ENCODE assay signal across 24 mouse cellular contexts in genomic region chr17:82860966-82861365, GRCm38 (mm10).
DNase-seq lines count a peak whose midpoint lies in the region; TF ChIP-seq lines count a peak whose summit lies in the region.
"Had no signal": no experiment of that assay in that cellular context is flagged by ENCODE, and none has a peak within 500 bp of the region (broad histone marks: within the 10 kb centered on the region; RNA-seq: fewer than 3 reads in every experiment).

No protein-coding gene starts in this region.

- TF ChIP-seq CTCF in left cerebral cortex, adult 2 months (IDR thresholded peaks at IDR 0.05): no peak
- TF ChIP-seq CTCF in testis, adult 2 months (IDR thresholded peaks at IDR 0.05; ENCODE audit: control insufficient read depth, insufficient read depth, insufficient replicate concordance, low read depth, low read length): no peak
- no peak for TF ChIP-seq CTCF in cortical plate, adult 2 months (IDR thresholded peaks at IDR 0.05; ENCODE audit: extremely low read depth, insufficient read depth, low read length)

- H3K27me3 ChIP-seq in testis, adult 2 months (ENCODE audit: control insufficient read depth, insufficient read depth, low read length): no peaks in the 10 kb centered on the region
- H3K27me3 ChIP-seq: embryonic facial prominence, embryonic 15.5 days; forebrain, embryonic 12.5 days; forebrain, embryonic 15.5 days had no signal

- no peak overlapping the region for H3K4me3 ChIP-seq in left cerebral cortex, adult 2 months
- H3K4me3 ChIP-seq in testis, adult 2 months (ENCODE audit: control insufficient read depth, low read depth, low read length): peak overlapping the region; percentile 12; the same call in 1 of the 2 replicates
- H3K4me3 ChIP-seq in cortical plate, adult 2 months (ENCODE audit: insufficient read depth, low read length): no peak overlapping the region
- H3K4me3 ChIP-seq: embryonic facial prominence, embryonic 13.5 days; embryonic facial prominence, embryonic 15.5 days; erythroblast, embryonic 14.5 days; forebrain, embryonic 10.5 days; forebrain, embryonic 12.5 days; forebrain, embryonic 15.5 days had no signal

- no peak for TF ChIP-seq POLR2A in testis, adult 2 months (IDR thresholded peaks at IDR 0.05; ENCODE audit: control insufficient read depth, low read depth, low read length)
- TF ChIP-seq POLR2A in cortical plate, adult 2 months (IDR thresholded peaks at IDR 0.05; ENCODE audit: extremely low read depth, insufficient read depth, low read length): no peak

- no peak for DNase-seq in left cerebral cortex, adult 2 months (ENCODE audit: extremely low spot score in 1 of 2, low spot score in 2 of 2)
- DNase-seq in left cerebral cortex, adult 18-20 months (ENCODE audit: low spot score in 2 of 2): no peak
- no peak for DNase-seq in testis, postnatal 10 days (ENCODE audit: low spot score)
- peak; percentile 40 for DNase-seq in telencephalon, adult 2 months (ENCODE audit: low read depth, low spot score)
- no peak for DNase-seq in urinary bladder, postnatal 36 days (ENCODE audit: low spot score in 2 of 2)
- no peak for DNase-seq in gastrocnemius, postnatal 25 days
- DNase-seq: adrenal gland, adult 2 months; adrenal gland, postnatal 10 days; adrenal gland, postnatal 25 days; cerebellum, adult 11-12 months; cerebellum, adult 2 months; cerebellum, adult 9-10 months; cerebellum, postnatal 10 days; cerebellum, postnatal 25 days; embryo, embryonic 11 days; forebrain, postnatal 0 days had no signal

- peak overlapping the region; percentile 87 for H3K27ac ChIP-seq in left cerebral cortex, adult 2 months
- H3K27ac ChIP-seq in testis, adult 2 months (ENCODE audit: control insufficient read depth, insufficient read depth, low read depth, low read length): no peak overlapping the region
- peak overlapping the region; percentile 74 for H3K27ac ChIP-seq in cortical plate, adult 2 months (ENCODE audit: insufficient read depth, low read length)
- H3K27ac ChIP-seq: embryonic facial prominence, embryonic 13.5 days; embryonic facial prominence, embryonic 15.5 days; forebrain, embryonic 10.5 days; forebrain, embryonic 12.5 days; forebrain, embryonic 15.5 days had no signal

- peaks cover 4% of the 10 kb centered on the region; the same call in 1 of the 2 replicates for H3K4me1 ChIP-seq in testis, adult 2 months (ENCODE audit: control insufficient read depth, insufficient read depth, low read length)
- H3K4me1 ChIP-seq in cortical plate, adult 2 months (ENCODE audit: control insufficient read depth, insufficient read depth, low read length): peaks cover 2% of the 10 kb centered on the region; the same call in 1 of the 2 replicates

- no peaks in the 10 kb centered on the region for H3K36me3 ChIP-seq in testis, adult 2 months (ENCODE audit: control insufficient read depth, insufficient read depth, low read length)
- H3K36me3 ChIP-seq: embryonic facial prominence, embryonic 13.5 days; embryonic facial prominence, embryonic 15.5 days; forebrain, embryonic 10.5 days; forebrain, embryonic 12.5 days; forebrain, embryonic 15.5 days had no signal

- intact Hi-C loops in left cerebral cortex, adult 2 months (cut with DNase I): loop anchor here (1.0 kb wide), 1 partner anchor 70 kb away; no protein-coding TSS in a partner anchor
